Mouse (Mus musculus): Measurements from ENCODE around the gene Echdc2. TPM values are rescaled to one million over a fixed set of nuclear protein-coding genes. Genes with fewer than 3 reads are reported as not detected.

Echdc2 gene
- polyA plus RNA-seq, 1 experiment from 2014 or later: 17.2 TPM

DNA sequence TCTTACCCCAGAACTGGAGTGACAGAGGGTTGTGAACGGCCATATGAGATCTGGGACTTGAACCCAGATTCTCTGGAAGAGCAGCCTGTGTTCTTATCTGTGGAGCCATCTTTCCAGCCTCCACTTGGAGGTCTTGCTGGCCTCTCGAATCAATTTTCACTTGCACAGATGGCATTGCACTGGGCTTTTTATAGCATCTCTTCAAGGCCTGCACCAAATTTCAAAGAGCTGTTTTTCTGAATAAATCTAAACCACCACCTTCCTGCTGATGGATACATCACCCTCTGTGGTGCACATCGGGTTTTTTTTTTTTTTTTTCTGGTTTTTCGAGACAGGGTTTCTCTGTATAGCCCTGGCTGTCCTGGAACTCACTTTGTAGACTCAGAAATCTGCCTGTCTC, 1.6 kb downstream of the Echdc2 start:
- H3K27ac ChIP-seq (ENCODE audit: low read depth, low read length): no peak overlapping the region
- H3K4me2 ChIP-seq (ENCODE audit: low read depth, low read length, severe bottlenecking): no peak overlapping the region
- no peaks in the 10 kb centered on the region for H3K36me3 ChIP-seq (ENCODE audit: control insufficient read depth, insufficient read depth, low read length)
- no peaks in the 10 kb centered on the region for H3K27me3 ChIP-seq (ENCODE audit: control insufficient read depth, insufficient read depth, low read length)
- H3K4me3 ChIP-seq (ENCODE audit: low read depth, low read length): no peak overlapping the region
- 83% methylated on average over 4 of the region's 4 CpGs for WGBS
- H3K9me3 ChIP-seq (ENCODE audit: control insufficient read depth, low read length): no peaks in the 10 kb centered on the region
- H3K4me1 ChIP-seq (replicated peaks; ENCODE audit: control insufficient read depth, insufficient read depth, low read length): no peaks in the 10 kb centered on the region
- ATAC-seq (replicated peaks; ENCODE audit: low FRiP score) (no peak), DNase-seq (ENCODE audit: low spot score) (no peak)
- no peak overlapping the region for H3K9ac ChIP-seq (ENCODE audit: low read length)

DNA sequence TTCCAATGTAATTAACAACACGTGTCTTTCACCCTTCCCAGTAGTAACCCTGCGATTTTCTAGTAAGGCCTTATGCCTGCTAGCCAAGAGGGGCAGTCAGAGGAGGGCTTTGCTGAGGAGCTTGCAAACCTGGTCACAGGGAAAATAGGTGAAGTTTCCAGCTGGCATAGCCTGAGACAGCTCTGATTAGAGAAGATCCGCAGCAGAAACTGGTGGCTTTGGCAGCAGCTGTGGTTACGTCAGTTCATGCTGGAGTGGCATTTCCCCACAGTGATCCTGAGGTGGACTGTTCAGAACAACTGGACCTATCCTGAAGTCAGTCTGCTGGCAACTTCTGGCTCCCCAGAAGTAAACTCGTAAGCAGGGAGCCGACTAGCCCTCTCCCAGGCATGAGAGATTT, 2.8 kb downstream of the Echdc2 start:
- Histone ChIP-seq H3K4me1 (replicated peaks; ENCODE audit: control insufficient read depth, insufficient read depth, low read length) (no peaks in the 10 kb centered on the region), H3K9me3 (ENCODE audit: control insufficient read depth, low read length) (no peaks in the 10 kb centered on the region), H3K4me3 (ENCODE audit: low read depth, low read length) (no peak overlapping the region), H3K36me3 (ENCODE audit: control insufficient read depth, insufficient read depth, low read length) (no peaks in the 10 kb centered on the region), H3K4me2 (ENCODE audit: low read depth, low read length, severe bottlenecking) (no peak overlapping the region), H3K27me3 (ENCODE audit: control insufficient read depth, insufficient read depth, low read length) (no peaks in the 10 kb centered on the region), H3K9ac (ENCODE audit: low read length) (no peak overlapping the region), H3K27ac (ENCODE audit: low read depth, low read length) (no peak overlapping the region)
- 85% methylated on average over 6 of the region's 6 CpGs for WGBS
- ATAC-seq (replicated peaks; ENCODE audit: low FRiP score) (no peak), DNase-seq (ENCODE audit: low spot score) (no peak)

DNA sequence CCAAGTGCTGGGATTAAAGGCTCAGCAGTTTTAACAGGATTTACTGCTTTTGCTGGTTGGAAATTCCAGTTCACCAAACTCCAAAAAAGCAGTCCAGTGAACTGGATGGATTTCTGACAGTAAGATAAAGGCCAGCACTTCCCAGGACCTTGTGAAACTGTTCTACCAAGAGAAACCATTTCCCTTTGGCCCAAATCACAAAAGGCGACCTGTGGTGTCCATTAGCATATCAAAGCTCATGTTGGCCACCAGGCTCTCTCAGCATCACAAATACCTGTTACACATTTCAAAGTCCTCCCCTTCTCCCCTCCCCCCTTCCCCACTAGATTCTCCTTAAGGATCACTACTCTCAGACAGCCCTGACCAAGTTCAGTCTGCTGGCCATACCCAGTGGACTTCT, 17.0 kb downstream of the Echdc2 start:
- Histone ChIP-seq H3K4me2 (ENCODE audit: low read depth, low read length, severe bottlenecking) (no peak overlapping the region), H3K27ac (ENCODE audit: low read depth, low read length) (no peak overlapping the region)

DNA sequence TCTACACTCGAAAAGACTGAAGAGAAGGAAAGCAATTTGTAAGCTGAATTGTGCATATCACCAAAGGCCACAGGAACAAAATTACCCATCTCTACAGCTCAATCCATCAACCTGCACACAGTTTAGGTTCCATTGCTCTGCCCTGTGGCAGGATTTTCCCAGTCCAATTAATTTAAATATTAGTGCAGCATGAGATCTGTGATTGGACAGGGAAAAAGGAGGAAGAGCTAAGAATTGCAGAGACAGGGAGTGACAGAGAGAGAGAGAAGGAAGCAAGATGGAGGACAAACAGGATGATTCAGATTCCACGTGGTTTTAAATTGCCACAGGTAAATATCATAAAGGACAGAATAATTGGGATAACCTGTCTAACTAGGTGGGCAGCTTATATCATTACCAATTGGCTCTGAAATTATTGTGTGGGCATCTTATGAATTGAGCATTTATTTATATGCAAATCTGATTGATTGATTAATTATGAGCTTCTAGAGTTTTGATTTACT, 27.6 kb downstream of the Echdc2 start:
- H3K4me3 ChIP-seq (ENCODE audit: low read depth, low read length): no peak overlapping the region
- ATAC-seq (replicated peaks; ENCODE audit: low FRiP score) (no peak), DNase-seq (ENCODE audit: low spot score) (no peak)
- H3K4me1 ChIP-seq (replicated peaks; ENCODE audit: control insufficient read depth, insufficient read depth, low read length): no peaks in the 10 kb centered on the region
- no peaks in the 10 kb centered on the region for H3K36me3 ChIP-seq (ENCODE audit: control insufficient read depth, insufficient read depth, low read length)
- H3K4me2 ChIP-seq (ENCODE audit: low read depth, low read length, severe bottlenecking): no peak overlapping the region
- H3K9ac ChIP-seq (ENCODE audit: low read length): no peak overlapping the region
- H3K9me3 ChIP-seq (ENCODE audit: control insufficient read depth, low read length): no peaks in the 10 kb centered on the region
- H3K27ac ChIP-seq (ENCODE audit: low read depth, low read length): no peak overlapping the region
- WGBS: 84% methylated on average over 2 of the region's 2 CpGs
- H3K27me3 ChIP-seq (ENCODE audit: control insufficient read depth, insufficient read depth, low read length): no peaks in the 10 kb centered on the region

More for the DNA sequence above, 17.0 kb downstream of the Echdc2 start:
- H3K27me3 ChIP-seq (ENCODE audit: control insufficient read depth, insufficient read depth, low read length): no peaks in the 10 kb centered on the region
- DNase-seq (ENCODE audit: low spot score): no peak
- no peak for ATAC-seq (replicated peaks; ENCODE audit: low FRiP score)
- H3K36me3 ChIP-seq (ENCODE audit: control insufficient read depth, insufficient read depth, low read length): no peaks in the 10 kb centered on the region
- H3K9me3 ChIP-seq (ENCODE audit: control insufficient read depth, low read length): no peaks in the 10 kb centered on the region
- H3K4me3 ChIP-seq (ENCODE audit: low read depth, low read length): no peak overlapping the region
- H3K4me1 ChIP-seq (replicated peaks; ENCODE audit: control insufficient read depth, insufficient read depth, low read length): no peaks in the 10 kb centered on the region
- no peak overlapping the region for H3K9ac ChIP-seq (ENCODE audit: low read length)
- WGBS: 46% methylated on average over 1 of the region's 1 CpGs

DNA sequence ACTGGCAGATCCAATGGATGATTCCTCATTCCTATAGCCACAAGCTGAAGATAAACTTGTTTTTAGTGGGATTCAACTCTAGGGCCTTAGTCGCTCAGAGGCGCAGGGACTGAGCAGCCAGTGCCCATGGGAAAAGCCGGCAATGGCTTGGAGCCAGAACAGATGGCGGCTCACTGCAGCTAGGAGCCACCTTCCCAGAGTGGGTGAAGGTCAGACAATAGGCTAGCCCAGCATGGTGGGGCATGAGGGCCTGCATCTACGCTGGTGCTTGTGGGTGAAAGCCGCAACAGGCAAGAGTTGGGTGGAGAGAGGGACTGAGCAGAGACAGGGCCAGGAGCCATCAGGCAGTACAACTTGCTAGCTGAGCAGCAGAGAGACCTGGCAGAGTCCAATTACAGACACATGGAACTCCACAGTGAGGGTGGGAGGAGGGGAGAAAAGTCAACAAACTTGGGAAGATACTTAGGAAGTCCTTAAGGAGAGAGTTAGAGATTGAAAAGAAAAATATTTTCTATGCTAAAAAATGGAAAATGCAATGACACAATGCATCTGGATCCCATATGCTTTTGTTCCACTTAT, 31.1 kb downstream of the Echdc2 start:
- Histone ChIP-seq H3K9me3 (ENCODE audit: control insufficient read depth, low read length) (no peaks in the 10 kb centered on the region), H3K27ac (ENCODE audit: low read depth, low read length) (no peak overlapping the region), H3K4me2 (ENCODE audit: low read depth, low read length, severe bottlenecking) (no peak overlapping the region), H3K36me3 (ENCODE audit: control insufficient read depth, insufficient read depth, low read length) (no peaks in the 10 kb centered on the region), H3K9ac (ENCODE audit: low read length) (no peak overlapping the region), H3K4me1 (replicated peaks; ENCODE audit: control insufficient read depth, insufficient read depth, low read length) (no peaks in the 10 kb centered on the region), H3K27me3 (ENCODE audit: control insufficient read depth, insufficient read depth, low read length) (no peaks in the 10 kb centered on the region), H3K4me3 (ENCODE audit: low read depth, low read length) (no peak overlapping the region)
- 79% methylated on average over 6 of the region's 6 CpGs for WGBS
- ATAC-seq (replicated peaks; ENCODE audit: low FRiP score) (no peak), DNase-seq (ENCODE audit: low spot score) (peak; percentile 52)

- DNase-seq (ENCODE audit: low spot score): no peak
- Histone ChIP-seq H3K36me3 (ENCODE audit: control insufficient read depth, insufficient read depth, low read length) (no peaks in the 10 kb centered on the region), H3K4me2 (ENCODE audit: low read depth, low read length, severe bottlenecking) (no peak overlapping the region), H3K4me1 (replicated peaks; ENCODE audit: control insufficient read depth, insufficient read depth, low read length) (no peaks in the 10 kb centered on the region), H3K27me3 (ENCODE audit: control insufficient read depth, insufficient read depth, low read length) (no peaks in the 10 kb centered on the region), H3K9ac (ENCODE audit: low read length) (no peak overlapping the region), H3K4me3 (ENCODE audit: low read depth, low read length) (no peak overlapping the region), H3K27ac (ENCODE audit: low read depth, low read length) (no peak overlapping the region), H3K9me3 (ENCODE audit: control insufficient read depth, low read length) (no peaks in the 10 kb centered on the region)
- WGBS: 74% methylated on average over 2 of the region's 2 CpGs
- ATAC-seq (replicated peaks; ENCODE audit: low FRiP score): no peak
Observed at GRCm38 (mm10) chr4:108199236-108199635, 34.0 kb downstream of the Echdc2 start.

GRCm38 (mm10) chr4:108204629-108205028, 39.4 kb downstream of the Echdc2 start:
- ATAC-seq (replicated peaks; ENCODE audit: low FRiP score) (no peak), DNase-seq (ENCODE audit: low spot score) (no peak)
- no peaks in the 10 kb centered on the region for H3K9me3 ChIP-seq (ENCODE audit: control insufficient read depth, low read length)
- no peak overlapping the region for H3K27ac ChIP-seq (ENCODE audit: low read depth, low read length)
- no peak overlapping the region for H3K9ac ChIP-seq (ENCODE audit: low read length)
- no peaks in the 10 kb centered on the region for H3K4me1 ChIP-seq (replicated peaks; ENCODE audit: control insufficient read depth, insufficient read depth, low read length)
- WGBS: 89% methylated on average over 6 of the region's 6 CpGs
- no peak overlapping the region for H3K4me2 ChIP-seq (ENCODE audit: low read depth, low read length, severe bottlenecking)
- no peaks in the 10 kb centered on the region for H3K27me3 ChIP-seq (ENCODE audit: control insufficient read depth, insufficient read depth, low read length)
- no peak overlapping the region for H3K4me3 ChIP-seq (ENCODE audit: low read depth, low read length)
- no peaks in the 10 kb centered on the region for H3K36me3 ChIP-seq (ENCODE audit: control insufficient read depth, insufficient read depth, low read length)

DNA sequence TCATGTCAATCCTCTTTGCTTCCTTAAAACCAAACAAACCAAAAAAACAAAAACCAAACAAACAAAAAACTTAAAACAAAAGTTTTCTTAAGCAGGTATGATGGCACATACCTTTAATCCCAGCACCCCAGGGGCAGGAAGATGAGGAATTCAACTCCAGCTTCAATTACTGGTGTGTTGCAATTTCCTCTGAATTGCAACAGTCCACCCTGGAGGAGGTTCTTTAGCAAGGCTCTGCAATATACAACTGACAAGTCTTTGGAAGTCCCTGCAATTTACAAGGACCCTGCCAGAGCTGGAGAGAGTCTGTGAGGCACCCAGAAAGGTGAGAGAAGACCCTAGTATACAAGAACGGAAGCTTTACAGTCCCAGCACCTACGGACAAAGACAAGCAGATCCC, 47.8 kb downstream of the Echdc2 start:
- Histone ChIP-seq H3K36me3 (ENCODE audit: control insufficient read depth, insufficient read depth, low read length) (no peaks in the 10 kb centered on the region), H3K4me1 (replicated peaks; ENCODE audit: control insufficient read depth, insufficient read depth, low read length) (peaks cover 4% of the 10 kb centered on the region; the same call in 1 of the 2 replicates), H3K27me3 (ENCODE audit: control insufficient read depth, insufficient read depth, low read length) (peaks cover 13% of the 10 kb centered on the region), H3K4me3 (ENCODE audit: low read depth, low read length) (no peak overlapping the region), H3K4me2 (ENCODE audit: low read depth, low read length, severe bottlenecking) (no peak overlapping the region), H3K9ac (ENCODE audit: low read length) (no peak overlapping the region), H3K27ac (ENCODE audit: low read depth, low read length) (no peak overlapping the region), H3K9me3 (ENCODE audit: control insufficient read depth, low read length) (no peaks in the 10 kb centered on the region)
- DNase-seq (ENCODE audit: low spot score) (no peak), ATAC-seq (replicated peaks; ENCODE audit: low FRiP score) (no peak)
- 85% methylated on average over 2 of the region's 2 CpGs for WGBS
